Mouse (Mus musculus): ENCODE measurements around the gene Tigit.

Gene Tigit

DNA sequence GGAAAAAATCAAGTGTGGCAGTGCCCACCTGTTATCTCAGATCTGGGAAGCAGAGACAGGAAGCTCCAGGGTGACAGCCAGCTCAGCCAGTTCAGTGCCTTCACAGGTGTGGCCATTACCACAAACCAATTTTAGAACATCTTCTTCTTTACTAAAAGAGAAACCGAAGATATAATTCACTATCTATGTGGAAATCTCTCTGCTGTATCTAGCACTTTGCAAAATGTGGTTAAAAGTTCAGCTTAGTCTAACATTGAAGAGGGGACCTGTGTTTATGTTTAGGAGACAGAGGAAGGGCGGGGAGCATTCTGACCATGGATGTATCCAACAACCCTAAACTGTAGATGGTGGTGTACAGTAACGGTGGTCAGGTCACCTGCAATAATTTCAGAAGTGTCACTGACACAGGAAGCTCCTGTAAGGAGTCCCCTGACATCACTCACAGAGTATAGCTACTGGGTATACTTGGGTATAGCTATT is 26.3 kb upstream of the Tigit start:
- ChIA-PET CTCF (interaction anchor here in 1 of 4 experiments (0.5 to 0.8 kb wide), 3 partner anchors 19 to 150 kb away, joined by 3 read pairs; no protein-coding TSS in a partner anchor), POLR2A (interaction anchor here in 1 of 4 experiments (0.6 kb wide), 1 partner anchor 935 kb away, joined by 3 read pairs; no protein-coding TSS in a partner anchor)

DNA sequence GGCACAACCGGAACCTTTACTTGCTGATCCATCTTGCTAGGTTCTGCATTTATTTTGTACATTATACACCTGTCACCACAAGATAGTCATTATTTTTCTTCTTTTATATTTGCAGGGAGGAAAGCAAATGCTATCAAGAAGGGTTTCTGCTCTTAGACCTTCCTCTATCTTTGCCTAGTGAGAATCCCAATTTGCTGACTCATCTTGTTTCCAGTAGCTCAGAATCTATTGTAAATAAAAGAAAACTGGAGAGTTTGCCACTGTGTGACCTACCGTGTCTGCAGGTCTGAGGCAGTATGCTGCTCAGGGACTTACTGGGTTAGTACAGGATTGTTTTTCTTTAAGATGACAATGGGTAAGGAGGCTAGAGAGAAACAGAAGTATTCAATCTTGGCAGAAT is 24.0 kb upstream of the Tigit start:
- CTCF ChIA-PET = interaction anchor here in 2 of 4 experiments (0.6 to 1.2 kb wide), 3 partner anchors 34 to 148 kb away, joined by 4 to 10 read pairs (median 7); no protein-coding TSS in a partner anchor
- POLR2A ChIA-PET = interaction anchor here in 1 of 4 experiments (0.6 kb wide), 1 partner anchor 163 kb away, joined by 3 read pairs; no protein-coding TSS in a partner anchor

DNA sequence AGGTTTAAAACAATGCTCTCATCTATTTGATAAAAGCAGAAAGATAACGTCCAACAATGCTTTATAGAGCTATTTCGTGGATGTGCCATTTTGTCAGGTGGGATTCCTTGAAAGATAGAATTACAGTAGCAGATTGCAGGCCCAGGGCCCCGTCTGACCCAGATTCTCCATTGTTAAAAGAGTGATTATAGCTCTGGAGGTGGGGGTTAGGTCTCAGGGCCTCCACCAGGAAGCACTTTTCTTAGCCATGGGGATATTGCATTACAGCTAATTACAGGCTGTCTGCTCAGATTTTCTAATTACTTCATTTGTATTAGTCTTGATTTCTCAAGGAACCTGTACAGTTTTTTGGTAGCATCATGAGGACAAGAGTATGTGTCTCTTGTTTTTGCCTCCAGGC is 10.5 kb upstream of the Tigit start:
- ChIA-PET CTCF (no interaction called here), POLR2A (no interaction called here)

DNA sequence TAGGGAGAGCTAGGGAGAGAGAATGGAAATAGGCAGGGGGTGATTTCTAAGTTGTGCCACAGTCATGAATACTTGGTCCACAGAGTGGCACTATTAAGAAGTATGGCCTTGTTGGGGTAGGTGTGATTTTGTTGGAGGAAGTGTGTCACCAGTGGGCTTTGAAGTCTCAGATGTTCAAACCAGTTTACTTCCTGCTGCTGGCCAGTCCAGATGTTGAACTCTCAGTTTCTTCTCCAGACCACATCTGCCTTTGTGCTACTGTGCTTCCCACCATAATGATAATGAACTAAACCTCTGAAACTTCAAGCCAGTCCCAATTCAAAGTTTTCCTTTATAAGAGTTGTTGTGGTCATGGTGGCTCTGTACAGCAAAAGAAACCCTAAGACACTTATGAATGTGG is 8.8 kb upstream of the Tigit start:
- ChIA-PET POLR2A (no interaction called here), CTCF (no interaction called here)

DNA sequence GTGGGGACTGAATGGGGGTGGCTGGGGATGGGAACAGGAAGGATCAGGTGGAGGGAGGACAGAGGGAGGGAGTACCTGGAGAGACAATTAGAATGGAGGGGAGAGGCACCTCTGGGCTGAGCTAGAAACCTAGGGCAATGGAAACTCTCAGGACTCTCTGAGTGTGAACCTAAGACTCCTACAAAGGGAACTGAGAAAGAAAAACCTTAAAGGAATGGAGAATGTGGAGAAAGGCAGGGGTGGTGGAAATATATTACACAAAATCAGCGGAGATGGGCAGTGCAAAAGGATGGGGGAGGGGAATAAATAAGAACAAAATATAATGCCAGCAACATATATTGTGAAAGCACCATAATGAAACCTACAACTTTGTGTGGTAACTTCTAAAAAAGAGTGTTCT is 8.0 kb upstream of the Tigit start:
- ChIA-PET POLR2A (no interaction called here), CTCF (interaction anchor here in 1 of 4 experiments (0.6 kb wide), 1 partner anchor 19 kb away, joined by 3 read pairs; no protein-coding TSS in a partner anchor)

DNA sequence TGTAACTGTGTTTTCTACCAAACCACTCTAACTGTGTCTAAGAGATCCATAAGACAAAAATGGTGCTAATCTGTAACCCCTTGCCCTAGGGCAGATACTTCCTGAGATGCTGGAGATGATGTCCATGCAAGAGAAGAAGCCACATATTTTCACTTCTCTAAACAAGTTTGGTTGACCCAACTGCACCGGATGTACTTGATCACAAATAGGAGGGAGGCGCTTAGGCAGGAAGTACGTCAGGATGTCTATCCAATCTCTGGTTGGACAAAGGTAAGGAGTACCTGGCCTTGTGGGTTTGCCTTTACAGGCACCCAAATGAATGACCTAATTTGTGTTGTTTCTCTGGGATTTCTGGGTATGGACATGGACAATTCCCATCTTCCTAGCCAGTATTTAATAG is 4.3 kb upstream of the Tigit start:
- POLR2A ChIA-PET = no interaction called here
- CTCF ChIA-PET = no interaction called here

DNA sequence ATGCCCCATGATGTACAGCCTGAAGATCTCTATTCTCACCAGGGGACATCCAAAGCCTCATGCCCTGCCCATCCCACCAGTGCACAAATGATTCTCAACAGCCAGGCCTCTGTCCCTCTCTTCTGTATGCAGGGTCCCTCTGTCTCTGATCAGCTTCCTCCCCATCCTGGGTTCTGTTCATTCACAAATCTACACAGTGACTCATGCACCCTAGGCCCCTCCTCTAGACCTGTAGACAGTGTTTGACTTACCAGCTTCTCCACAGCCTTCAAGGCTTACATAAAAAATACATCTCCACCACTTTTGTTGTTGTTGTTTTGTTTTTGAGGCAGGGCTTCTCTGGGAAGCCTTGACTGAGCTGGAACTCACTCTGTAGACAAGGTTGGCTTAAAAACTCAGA is 915 bp upstream of the Tigit start:
- CTCF ChIA-PET = interaction anchor here in 1 of 4 experiments (0.5 kb wide), 1 partner anchor 1288 kb away, joined by 3 read pairs; no protein-coding TSS in a partner anchor
- POLR2A ChIA-PET = interaction anchor here in 1 of 4 experiments (0.5 kb wide), 1 partner anchor 41 kb away, joined by 3 read pairs; no protein-coding TSS in a partner anchor

DNA sequence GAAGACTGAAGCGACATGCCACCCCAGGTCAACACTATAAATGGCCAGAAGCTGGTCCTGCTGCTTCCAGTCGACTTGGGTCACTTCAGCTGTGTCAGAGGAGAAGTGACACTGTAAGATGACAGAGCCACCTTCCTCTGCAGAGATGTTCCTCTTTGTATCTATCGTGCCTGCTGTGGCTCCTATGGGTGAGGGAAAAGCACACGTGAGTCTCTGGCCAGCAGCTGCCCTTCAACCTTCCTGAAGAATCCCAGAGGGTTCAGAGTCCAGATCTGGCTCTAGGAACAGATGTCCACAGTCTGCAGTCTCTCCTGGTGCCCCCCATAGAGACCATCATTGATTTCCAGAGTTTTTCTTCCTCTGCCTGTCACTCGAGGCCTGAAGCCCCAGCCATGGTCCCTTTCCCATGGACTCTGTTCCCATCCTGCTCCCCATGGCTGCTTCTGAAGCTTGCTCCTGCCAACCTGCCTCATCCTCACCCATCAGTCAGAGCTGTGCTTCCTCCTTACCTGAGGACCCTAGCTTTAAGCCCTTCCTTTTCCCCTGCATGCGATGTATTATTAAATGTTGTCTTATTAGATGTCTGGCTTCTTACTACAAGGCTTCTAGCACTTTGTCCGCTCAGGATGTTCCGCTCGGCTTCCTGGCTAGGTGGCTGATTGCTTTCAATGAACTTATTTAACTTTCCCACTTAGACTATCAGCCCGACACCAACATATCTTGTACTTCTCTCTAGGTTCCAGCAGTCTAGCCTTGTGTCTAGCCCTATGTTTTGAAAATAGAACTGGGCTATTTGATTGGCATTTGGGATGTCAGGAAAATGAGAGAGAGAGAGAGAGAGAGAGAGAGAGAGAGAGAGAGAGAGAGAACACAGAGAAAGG is 1.6 kb downstream of the Tigit start:
- POLR2A ChIA-PET = interaction anchor here in 2 of 4 experiments (0.6 kb wide), 2 partner anchors 24 to 72 kb away, joined by 3 to 4 read pairs; no protein-coding TSS in a partner anchor

DNA sequence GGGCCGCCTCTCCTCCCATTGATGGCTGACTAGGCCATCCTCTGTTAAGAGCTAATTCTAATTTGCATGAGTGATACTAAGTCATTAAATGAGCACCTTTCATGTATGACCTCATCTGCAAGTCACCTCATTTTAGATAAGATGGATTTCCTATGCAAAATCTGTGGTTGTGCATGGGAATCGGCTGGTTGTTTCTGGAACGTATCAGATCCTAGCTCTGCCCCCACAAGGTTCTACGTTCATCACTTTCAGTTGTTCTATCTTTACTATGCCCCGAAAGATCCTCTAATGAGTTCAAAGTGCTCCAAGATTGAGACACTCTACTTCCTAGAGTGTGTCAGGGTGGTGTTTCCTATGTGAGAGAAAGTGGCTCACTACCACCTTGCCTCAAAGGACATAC is 2.4 kb downstream of the Tigit start:
- ChIA-PET POLR2A (interaction anchor here in 1 of 4 experiments (0.6 kb wide), 1 partner anchor 73 kb away, joined by 4 read pairs; no protein-coding TSS in a partner anchor), CTCF (no interaction called here)

More for the DNA sequence above, 1.6 kb downstream of the Tigit start:
- CTCF ChIA-PET = no interaction called here

DNA sequence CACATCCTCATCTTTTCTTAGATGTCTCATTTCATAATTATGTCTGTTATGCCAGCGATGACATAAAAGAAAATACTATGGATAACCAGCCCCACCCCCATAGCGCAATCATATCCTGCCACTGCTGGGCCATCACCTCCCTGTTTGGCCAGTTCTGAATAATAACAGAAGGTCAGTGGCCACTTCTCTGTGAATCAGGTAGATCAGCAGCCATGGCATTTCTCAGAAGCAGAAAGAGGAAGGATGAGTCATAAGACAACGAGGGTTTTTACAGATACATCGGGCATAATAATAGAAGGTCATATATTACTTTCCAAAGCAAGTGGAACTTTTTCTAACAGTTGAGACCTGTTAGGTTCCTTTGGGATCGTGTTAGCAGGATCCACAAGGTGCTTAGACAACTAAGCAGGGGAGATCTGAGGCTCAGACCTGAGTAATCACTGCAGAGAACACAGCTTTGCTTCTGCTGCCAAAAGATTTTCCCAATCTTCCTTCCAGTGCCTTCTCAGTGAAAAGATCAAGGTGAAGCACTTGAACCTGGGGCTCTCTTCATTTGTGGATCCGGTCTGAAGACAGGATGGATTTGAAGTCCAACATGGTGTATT is 8.7 kb downstream of the Tigit start:
- ChIA-PET CTCF (interaction anchor here in 1 of 4 experiments (0.6 kb wide), 1 partner anchor 16 kb away, joined by 4 read pairs; no protein-coding TSS in a partner anchor), POLR2A (no interaction called here)

DNA sequence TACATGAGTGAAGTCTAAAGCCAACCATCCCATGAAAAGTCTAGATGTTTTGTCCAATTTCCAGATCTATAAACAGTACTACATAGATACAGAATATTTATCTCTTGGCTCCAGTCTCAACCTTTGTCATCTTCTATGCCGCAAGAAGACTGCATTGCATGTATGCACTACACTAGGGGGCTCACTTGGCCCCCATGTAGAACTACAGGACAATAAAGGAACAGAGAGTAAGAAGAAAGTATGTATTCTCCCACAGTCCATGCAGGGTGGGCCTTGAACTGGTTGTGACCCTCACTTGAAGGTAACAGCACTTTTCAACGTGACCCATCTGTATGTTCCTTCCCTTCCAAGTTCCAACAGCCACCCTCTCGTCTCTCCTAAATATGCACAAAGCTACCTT is 9.7 kb downstream of the Tigit start:
- ChIA-PET POLR2A (no interaction called here), CTCF (interaction anchor here in 1 of 4 experiments (0.6 kb wide), 1 partner anchor 130 kb away, joined by 3 read pairs; no protein-coding TSS in a partner anchor)

DNA sequence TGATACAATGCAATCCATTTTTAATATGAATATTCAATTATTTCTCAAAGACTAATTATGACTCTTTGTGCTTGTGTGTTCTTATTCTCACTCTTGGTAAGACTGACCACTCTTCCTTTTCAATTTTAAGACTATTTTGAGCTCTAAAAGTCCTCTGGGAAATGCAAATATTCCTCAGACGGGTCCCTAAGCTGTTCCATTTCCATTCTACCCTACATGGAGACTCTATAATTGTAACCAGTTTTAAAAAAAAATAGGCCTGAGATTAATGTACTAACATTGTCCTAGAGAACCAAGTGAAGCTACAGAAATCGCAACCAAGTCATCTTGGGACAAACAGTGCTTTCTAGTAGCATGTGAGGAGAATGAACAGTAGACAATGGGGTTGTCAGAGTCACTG is 10.7 kb downstream of the Tigit start:
- CTCF ChIA-PET = no interaction called here
- POLR2A ChIA-PET = no interaction called here

DNA sequence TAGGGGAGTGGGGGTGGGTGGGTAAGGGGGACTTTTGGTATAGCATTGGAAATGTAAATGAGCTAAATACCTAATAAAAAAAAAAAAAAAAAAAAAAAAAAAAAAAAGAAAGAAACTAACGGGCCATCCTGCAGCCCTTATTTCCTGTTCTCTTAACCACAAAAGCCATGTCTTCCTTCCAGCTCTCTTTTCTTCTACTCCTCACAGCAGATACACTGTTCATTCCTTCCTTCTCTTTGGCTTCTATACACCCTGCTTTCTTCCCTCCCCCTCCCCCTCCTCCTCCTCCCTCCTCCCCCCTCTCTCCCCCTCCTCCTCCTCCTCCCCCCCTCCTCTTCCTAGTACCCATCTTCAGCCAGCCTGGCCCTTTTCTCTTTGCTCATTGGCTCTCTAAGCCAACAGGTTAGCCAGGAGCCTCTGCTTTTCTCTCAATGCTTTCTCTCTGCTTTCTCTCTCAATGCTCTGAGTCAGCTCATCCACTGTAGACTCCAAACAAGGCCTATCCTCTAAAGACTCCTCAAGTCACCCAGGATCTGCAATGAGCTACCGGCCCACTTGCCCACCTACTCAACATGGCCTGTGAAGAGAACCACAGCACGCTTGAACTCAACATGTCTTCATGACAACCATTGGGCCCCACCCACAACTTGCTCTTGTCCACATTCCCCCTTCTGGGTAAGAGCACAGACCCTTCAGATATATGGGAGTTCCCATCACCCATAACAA is 13.4 kb downstream of the Tigit start:
- CTCF ChIA-PET = interaction anchor here in 3 of 4 experiments (0.5 to 0.7 kb wide), 3 partner anchors 258 to 765 kb away, joined by 4 to 6 read pairs (median 5); no protein-coding TSS in a partner anchor
- POLR2A ChIA-PET = interaction anchor here in 1 of 4 experiments (0.7 kb wide), 1 partner anchor 766 kb away, joined by 3 read pairs; no protein-coding TSS in a partner anchor

DNA sequence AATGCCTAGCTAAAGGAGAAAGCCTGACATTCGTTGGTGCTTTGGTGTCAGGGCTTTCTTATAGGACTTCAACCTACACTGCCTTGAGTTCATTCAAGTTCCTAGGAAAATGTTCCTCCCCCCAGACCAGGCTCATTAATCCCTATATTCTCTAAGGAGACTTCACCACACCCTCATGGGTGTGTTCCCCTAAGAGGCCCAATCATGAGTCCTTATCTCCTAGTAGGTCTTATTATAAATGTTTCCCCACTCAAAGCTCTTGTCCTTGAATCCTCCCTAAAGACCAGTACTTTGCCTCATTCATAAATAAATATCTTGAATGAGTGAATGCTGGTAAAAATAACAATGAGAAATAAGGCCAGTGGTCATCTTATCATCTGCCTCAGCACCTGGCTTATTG is 16.3 kb downstream of the Tigit start:
- ChIA-PET CTCF (no interaction called here), POLR2A (no interaction called here)

DNA sequence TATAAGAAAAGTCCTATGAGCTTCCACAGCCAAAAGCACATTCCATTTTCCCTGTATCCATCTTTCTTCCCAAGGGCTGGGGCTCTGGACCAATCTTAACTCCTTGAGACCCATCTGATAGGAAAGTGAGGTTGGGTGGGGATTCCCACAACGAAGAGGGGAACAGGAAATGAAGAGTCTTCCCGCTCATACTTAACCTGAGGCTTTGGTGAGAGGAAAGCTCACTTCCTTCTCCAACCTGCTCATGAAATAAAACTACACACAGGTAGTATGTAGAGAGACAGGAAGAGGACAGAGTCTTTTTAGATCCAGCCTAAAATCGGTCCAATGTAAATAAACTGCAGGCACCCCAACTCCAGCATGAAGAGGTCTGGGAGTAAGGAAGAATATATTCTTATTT is 17.0 kb downstream of the Tigit start:
- CTCF ChIA-PET = no interaction called here
- POLR2A ChIA-PET = no interaction called here

DNA sequence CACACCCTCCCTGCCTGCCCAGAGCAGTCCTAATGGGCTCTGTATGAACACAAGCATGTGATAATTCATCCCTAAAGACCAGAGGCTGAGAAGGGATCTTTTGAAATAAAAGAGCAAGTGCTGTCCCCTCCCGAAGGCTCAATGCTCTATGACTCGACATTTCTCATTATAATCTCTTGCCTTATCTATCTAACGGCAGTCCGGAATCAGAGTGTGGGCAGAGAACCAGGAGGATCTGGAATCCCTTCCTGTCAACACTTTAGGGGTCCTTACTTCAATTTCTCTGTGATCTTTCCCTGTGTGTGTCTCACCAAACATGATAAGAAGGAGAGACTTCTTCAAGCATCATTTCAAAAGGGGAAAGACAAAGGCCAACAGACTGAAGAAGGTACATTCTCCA is 18.1 kb downstream of the Tigit start:
- ChIA-PET CTCF (no interaction called here), POLR2A (no interaction called here)

DNA sequence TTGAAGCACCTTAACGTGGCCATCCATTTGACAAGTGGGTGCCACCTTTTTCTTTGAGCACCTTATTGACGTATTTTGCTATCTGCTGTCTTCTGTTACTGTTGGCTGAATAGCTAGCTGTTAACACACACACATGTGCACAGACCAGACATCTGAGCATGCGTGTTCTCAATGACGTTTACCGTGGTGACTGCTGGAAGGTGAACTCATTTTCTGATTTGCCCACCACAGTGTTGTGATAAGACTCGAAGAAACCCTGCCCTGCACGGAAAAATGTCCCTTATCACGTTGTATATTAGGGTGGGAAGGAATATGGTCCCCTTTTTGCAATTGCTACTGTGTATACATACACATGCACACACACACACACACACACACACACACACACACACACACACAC is 22.7 kb downstream of the Tigit start:
- ChIA-PET CTCF (no interaction called here), POLR2A (no interaction called here)

DNA sequence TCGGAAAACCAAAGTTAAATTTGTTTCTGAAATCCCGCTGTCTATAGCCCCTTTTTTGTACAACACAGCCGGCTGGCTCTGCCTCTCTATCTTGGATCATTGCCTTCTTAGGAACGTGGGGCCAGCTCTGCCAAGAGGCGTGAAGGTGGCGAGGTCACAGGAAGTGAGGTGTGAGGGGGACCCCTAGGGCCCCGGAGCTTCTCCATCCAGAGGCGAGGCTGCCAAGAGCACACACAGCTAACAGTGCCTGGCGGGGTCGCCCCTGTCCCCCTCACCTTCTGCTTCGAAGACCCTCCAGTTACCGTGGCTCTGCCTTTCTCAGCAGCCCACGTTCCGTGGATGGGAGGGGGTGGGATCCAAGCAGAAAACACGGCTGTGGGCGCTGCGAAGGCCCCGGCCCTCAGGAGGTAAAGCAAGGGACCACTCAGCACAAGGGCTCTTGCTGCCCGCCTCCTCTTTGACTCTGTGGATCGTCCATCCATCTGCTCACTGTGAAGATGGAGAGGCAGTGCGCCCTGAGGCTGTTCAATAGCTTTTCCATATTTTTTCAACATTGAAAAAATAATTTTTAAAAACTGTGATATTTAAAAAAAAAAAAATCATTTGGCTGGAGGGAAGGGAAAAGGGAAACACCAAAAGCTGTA is 25.4 kb downstream of the Tigit start:
- POLR2A ChIA-PET = interaction anchor here in 2 of 4 experiments (0.7 to 0.8 kb wide), 3 partner anchors 12 to 24 kb away, joined by 3 read pairs; no protein-coding TSS in a partner anchor
- CTCF ChIA-PET = interaction anchor here in 1 of 4 experiments (0.6 to 0.7 kb wide), 2 partner anchors 17 to 101 kb away, joined by 4 read pairs; no protein-coding TSS in a partner anchor

DNA sequence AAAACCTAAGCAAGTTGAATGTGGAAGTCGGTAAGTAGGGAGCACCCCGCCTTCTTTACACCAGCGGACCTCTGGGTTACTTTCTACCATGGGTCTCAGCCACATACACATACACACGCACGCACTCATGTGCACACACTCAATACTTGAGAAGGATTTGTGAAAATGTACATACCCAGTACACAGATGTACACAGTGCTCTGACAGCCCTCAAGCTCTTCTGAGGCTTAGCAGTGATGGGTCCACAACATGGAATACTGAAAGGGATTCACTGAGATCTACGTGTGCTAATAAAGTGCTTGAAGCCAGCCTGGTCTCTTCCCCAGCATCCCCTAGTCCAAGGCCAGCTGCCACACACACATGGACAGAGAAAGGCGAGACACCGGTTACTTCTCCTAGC is 26.7 kb downstream of the Tigit start:
- ChIA-PET CTCF (no interaction called here), POLR2A (no interaction called here)
